Mouse (Mus musculus): ENCODE measurements around the gene Mau2. TPM values are rescaled to one million over a fixed set of nuclear protein-coding genes. Genes with fewer than 3 reads are reported as not detected.
"Not testable (repeated sequence)": the region's sequence is repeated elsewhere in the genome, so short reads cannot be mapped to it uniquely, and the experiment has no call there.

Gene Mau2
- polyA plus RNA-seq, 1 experiment from 2014 or later, result 44.7 TPM

DNA sequence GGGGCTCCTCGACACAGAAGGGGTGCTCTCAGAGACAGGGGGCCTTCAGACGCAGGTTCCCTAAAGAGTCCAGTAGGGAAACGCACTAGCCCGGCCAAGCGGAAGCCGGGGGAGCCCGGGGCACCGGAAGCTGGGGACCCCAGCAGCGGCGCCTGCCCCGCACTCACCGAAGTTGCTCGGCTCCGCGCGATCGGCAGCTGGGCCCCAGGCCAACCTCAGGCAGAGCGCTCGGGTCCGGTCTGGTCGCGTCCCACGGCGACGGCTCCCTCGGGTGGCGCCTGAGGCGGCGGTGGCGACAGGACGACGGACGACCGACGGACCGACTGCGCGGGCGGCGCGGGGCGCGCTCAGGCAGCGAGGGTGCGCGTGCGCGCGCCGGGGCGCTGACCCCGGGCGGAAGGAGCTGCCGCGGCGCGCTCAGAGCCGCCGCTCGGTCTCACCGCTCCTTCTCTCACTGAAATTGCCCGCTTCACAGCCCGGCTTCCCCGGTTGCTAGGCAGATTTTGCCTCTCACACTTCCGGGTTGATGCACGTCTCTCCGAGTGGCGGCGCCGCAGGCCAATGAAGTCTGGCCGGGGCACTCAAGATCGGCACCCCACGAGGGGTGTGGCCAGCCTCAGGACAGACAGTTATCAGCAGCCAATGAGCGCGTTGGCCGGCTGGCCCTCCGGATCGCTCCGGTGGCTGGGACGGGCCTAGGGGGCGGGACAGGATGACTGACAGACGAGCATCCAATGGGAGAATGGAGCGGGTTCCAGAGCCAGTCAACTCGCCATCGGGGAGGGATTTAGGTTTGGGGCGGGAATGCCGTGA lies 46.6 kb downstream of the Mau2 start, which contains the start of gene Gatad2a:
Gatad2a (minus strand) TSS at position 609 of the 813 bp plus-strand sequence.
- peak within 1 kb of the TSS; percentile 82 for H3K4me2 ChIP-seq
- ATAC-seq (ENCODE audit: insufficient read depth, low FRiP score, low read depth), result peak; percentile 99
- under 1% methylated on average over 85 of the region's 87 CpGs for WGBS

DNA sequence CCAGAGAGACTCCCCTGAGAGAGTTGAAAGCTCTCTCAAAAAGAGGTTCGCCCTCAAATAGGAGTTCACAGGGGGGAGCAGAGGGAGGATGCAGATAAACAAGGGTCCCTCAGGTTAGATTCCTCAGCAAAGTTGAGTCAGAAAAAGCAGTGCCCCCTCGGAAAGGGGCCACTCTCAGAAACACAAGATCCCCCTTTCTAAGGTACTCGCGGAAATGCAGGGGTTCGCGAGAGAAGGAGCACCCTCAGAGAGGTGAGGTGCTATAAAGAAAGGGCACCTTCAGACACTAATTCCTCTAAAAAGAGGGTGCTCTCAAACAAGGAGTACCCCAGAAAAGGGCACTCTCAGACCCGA lies 47.1 kb downstream of the Mau2 start:
- Histone ChIP-seq H3K9me3 (no peaks in the 10 kb centered on the region), H3K9ac (peak overlapping the region; percentile 73), H3K4me1 (peaks cover 13% of the 10 kb centered on the region), H3K36me3 (no peaks in the 10 kb centered on the region), H3K27me3 (replicated peaks) (no peaks in the 10 kb centered on the region), H3K27ac (peak overlapping the region; percentile 95), H3K4me3 (replicated peaks) (peak overlapping the region; percentile 96), H3K4me2 (peak overlapping the region; percentile 82)
- WGBS, result 0% methylated on average over 7 of the region's 7 CpGs
- no peak for ATAC-seq (ENCODE audit: insufficient read depth, low FRiP score, low read depth)

More for the DNA sequence above, 46.6 kb downstream of the Mau2 start, which contains the start of gene Gatad2a:
- Histone ChIP-seq H3K9ac (peak within 1 kb of the TSS; percentile 73), H3K9me3 (no peaks in the 10 kb centered on the region), H3K36me3 (no peaks in the 10 kb centered on the region), H3K27ac (peak within 1 kb of the TSS; percentile 96), H3K4me3 (replicated peaks) (peak within 1 kb of the TSS; percentile 96), H3K4me1 (peaks cover 14% of the 10 kb centered on the region), H3K27me3 (replicated peaks) (no peaks in the 10 kb centered on the region)

GRCm38 (mm10) chr8:69988936-69989335 lies 53.6 kb downstream of the Mau2 start:
- not testable (repeated sequence) for H3K27me3 ChIP-seq (replicated peaks); H3K4me1 ChIP-seq; H3K27ac ChIP-seq; H3K9me3 ChIP-seq; H3K4me2 ChIP-seq; H3K4me3 ChIP-seq (replicated peaks); H3K9ac ChIP-seq; ATAC-seq (ENCODE audit: insufficient read depth, low FRiP score, low read depth); H3K36me3 ChIP-seq
- 96% methylated on average over 7 of the region's 7 CpGs for WGBS

- ATAC-seq (ENCODE audit: insufficient read depth, low FRiP score, low read depth), result no peak
- H3K4me3 ChIP-seq (replicated peaks), result no peak overlapping the region
- H3K9ac ChIP-seq, result no peak overlapping the region
These were observed 54.8 kb downstream of the Mau2 start for GRCm38 (mm10) chr8:69987744-69988143.

DNA sequence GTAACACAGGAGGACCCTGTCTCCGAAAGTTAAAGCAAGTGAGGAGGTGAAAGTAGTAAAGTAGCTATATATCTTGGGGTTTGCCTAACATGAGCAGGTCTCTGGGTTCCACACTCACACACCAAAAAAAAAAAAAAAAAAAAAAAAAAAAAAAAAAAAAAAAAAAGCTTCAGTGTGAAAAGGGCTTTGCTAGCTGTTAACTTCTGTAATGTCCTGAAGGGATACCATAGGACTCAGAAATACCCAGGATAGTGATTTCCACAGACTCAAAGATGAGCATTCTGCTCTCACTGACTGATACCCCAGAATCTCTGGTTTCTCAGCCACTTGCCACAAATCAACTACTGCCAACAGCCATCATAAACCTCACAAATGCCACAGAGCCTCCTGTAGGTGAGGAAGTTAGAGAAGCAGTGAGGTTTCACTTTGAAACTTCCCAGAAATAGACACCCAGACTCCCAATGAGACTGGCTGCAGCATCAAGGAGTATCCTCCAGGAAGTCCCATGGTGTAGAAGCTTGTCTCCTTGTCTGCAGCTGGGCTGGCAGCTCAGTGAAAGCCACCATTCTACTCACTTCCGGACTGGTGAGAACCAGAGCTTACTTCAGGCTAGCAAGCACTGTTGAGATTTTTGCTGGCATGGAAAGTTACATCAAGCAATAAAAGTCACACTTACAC lies 57.5 kb downstream of the Mau2 start:
- ATAC-seq (ENCODE audit: insufficient read depth, low FRiP score, low read depth), result no peak
- H3K27me3 ChIP-seq (replicated peaks), result no peaks in the 10 kb centered on the region
- no peak overlapping the region for H3K4me2 ChIP-seq
- no peaks in the 10 kb centered on the region for H3K9me3 ChIP-seq
- H3K4me3 ChIP-seq (replicated peaks), result no peak overlapping the region
- no peak overlapping the region for H3K9ac ChIP-seq
- H3K27ac ChIP-seq, result no peak overlapping the region
- no peaks in the 10 kb centered on the region for H3K36me3 ChIP-seq
- 80% methylated on average over 2 of the region's 2 CpGs for WGBS
- H3K4me1 ChIP-seq, result no peaks in the 10 kb centered on the region

More at GRCm38 (mm10) chr8:69987744-69988143, 54.8 kb downstream of the Mau2 start:
- H3K4me2 ChIP-seq, result no peak overlapping the region
- H3K27ac ChIP-seq, result no peak overlapping the region
- H3K4me1 ChIP-seq, result no peaks in the 10 kb centered on the region
- H3K9me3 ChIP-seq, result no peaks in the 10 kb centered on the region
- no peaks in the 10 kb centered on the region for H3K36me3 ChIP-seq
- H3K27me3 ChIP-seq (replicated peaks), result no peaks in the 10 kb centered on the region

DNA sequence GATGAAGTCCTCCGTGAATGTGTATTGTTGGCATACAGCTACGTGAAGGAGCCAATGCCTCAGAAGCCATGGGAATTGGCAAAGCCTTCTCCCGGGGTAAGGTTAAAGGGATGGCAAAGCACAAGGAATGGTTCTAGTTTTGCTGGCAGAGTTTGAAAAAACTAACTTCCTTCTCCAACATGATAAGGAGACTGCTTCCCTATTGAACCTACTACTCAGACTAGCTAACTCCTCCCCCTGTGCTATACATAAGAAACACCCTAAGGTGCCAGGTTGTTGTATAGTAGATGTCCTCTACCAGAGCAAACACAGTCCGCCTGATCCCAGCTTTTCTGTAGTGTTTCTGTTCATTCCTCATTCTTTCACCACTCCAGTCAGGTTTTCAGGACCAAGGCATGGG lies 64.1 kb downstream of the Mau2 start:
- Histone ChIP-seq H3K4me1 (peaks cover 3% of the 10 kb centered on the region; the same call in 1 of the 2 replicates), H3K27me3 (replicated peaks) (no peaks in the 10 kb centered on the region), H3K27ac (no peak overlapping the region), H3K4me3 (replicated peaks) (no peak overlapping the region), H3K9ac (no peak overlapping the region), H3K4me2 (no peak overlapping the region), H3K36me3 (no peaks in the 10 kb centered on the region), H3K9me3 (no peaks in the 10 kb centered on the region)
- ATAC-seq (ENCODE audit: insufficient read depth, low FRiP score, low read depth), result no peak
- 91% methylated on average over 4 of the region's 4 CpGs for WGBS

GRCm38 (mm10) chr8:69974806-69975205 lies 67.7 kb downstream of the Mau2 start:
- no peak for ATAC-seq (ENCODE audit: insufficient read depth, low FRiP score, low read depth)
- peaks cover 33% of the 10 kb centered on the region for H3K4me1 ChIP-seq
- H3K36me3 ChIP-seq, result no peaks in the 10 kb centered on the region
- peak overlapping the region; percentile 71 for H3K27ac ChIP-seq
- H3K27me3 ChIP-seq (replicated peaks), result no peaks in the 10 kb centered on the region
- H3K4me2 ChIP-seq, result peak overlapping the region; percentile 87
- peak overlapping the region; percentile 7; the same call in 1 of the 2 replicates for H3K9ac ChIP-seq
- 38% methylated on average over 5 of the region's 5 CpGs for WGBS
- no peaks in the 10 kb centered on the region for H3K9me3 ChIP-seq
- peak overlapping the region; percentile 79 for H3K4me3 ChIP-seq (replicated peaks)

- H3K36me3 ChIP-seq, result no peaks in the 10 kb centered on the region
- under 1% methylated on average over 50 of the region's 50 CpGs for WGBS
- peak; percentile 95 for ATAC-seq (ENCODE audit: insufficient read depth, low FRiP score, low read depth)
- peak overlapping the region; percentile 84 for H3K27ac ChIP-seq
- no peaks in the 10 kb centered on the region for H3K9me3 ChIP-seq
- peak overlapping the region; percentile 79 for H3K4me3 ChIP-seq (replicated peaks)
- H3K4me2 ChIP-seq, result peak overlapping the region; percentile 87
- H3K4me1 ChIP-seq, result peaks cover 38% of the 10 kb centered on the region
- no peaks in the 10 kb centered on the region for H3K27me3 ChIP-seq (replicated peaks)
- peak overlapping the region; percentile 88 for H3K9ac ChIP-seq
These were observed 68.3 kb downstream of the Mau2 start for GRCm38 (mm10) chr8:69974194-69974614.

DNA sequence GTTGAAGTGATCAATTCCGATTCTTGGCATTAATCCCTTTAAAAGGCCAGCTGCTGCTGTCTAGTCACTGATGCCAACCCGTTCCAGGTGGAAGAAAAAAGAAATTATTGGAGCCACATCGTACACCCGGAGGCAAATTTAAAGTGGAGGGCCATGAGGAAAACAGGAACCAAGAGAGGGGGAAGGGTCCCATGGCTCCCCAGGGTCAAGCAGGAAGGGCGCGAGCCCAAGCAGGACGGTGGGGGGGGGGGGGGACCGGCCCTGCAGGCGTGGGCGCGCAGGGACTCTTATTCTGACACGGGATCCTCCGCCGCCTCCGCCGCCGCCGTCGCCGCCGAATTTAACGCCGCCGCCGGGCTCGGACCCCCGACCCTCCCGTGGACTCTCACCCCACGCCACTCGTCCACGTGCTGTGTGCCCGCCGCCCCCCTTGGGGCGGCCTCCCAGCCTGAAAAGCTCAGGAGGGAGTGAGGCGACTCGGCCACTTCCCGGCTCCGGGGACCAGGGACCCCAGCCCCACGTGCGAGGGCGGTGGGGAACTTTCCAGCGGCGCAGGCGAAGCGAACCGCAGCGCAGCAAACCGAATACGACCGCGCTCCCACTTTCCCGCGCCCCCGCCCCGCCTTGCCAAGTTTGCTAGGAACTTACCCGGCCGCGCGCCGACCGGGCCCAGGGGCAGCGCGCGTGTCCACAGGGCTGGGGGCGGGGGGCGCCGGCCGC lies 68.9 kb downstream of the Mau2 start:
- WGBS, result under 1% methylated on average over 53 of the region's 68 CpGs
- Histone ChIP-seq H3K36me3 (no peaks in the 10 kb centered on the region), H3K4me1 (peaks cover 39% of the 10 kb centered on the region), H3K4me3 (replicated peaks) (peak overlapping the region; percentile 79), H3K9ac (peak overlapping the region; percentile 88), H3K27me3 (replicated peaks) (no peaks in the 10 kb centered on the region), H3K9me3 (no peaks in the 10 kb centered on the region), H3K27ac (peak overlapping the region; percentile 84), H3K4me2 (peak overlapping the region; percentile 87)
- ATAC-seq (ENCODE audit: insufficient read depth, low FRiP score, low read depth), result peak; percentile 5; the same call in 1 of the 2 replicates

GRCm38 (mm10) chr8:69973063-69973441 lies 69.5 kb downstream of the Mau2 start:
- 9% methylated on average over 7 of the region's 7 CpGs for WGBS

GRCm38 (mm10) chr8:69970880-69971279 lies 71.7 kb downstream of the Mau2 start:
- no peak overlapping the region for H3K4me3 ChIP-seq (replicated peaks)
- H3K27ac ChIP-seq, result no peak overlapping the region; the same call in 1 of the 2 replicates
- no peaks in the 10 kb centered on the region for H3K9me3 ChIP-seq
- H3K36me3 ChIP-seq, result no peaks in the 10 kb centered on the region
- no peak overlapping the region for H3K9ac ChIP-seq
- H3K4me2 ChIP-seq, result no peak overlapping the region
- peaks cover 51% of the 10 kb centered on the region for H3K4me1 ChIP-seq
- 73% methylated on average over 2 of the region's 2 CpGs for WGBS
- no peaks in the 10 kb centered on the region for H3K27me3 ChIP-seq (replicated peaks)
- no peak for ATAC-seq (ENCODE audit: insufficient read depth, low FRiP score, low read depth)

More at GRCm38 (mm10) chr8:69973063-69973441, 69.5 kb downstream of the Mau2 start:
- ATAC-seq (ENCODE audit: insufficient read depth, low FRiP score, low read depth), result no peak
- H3K36me3 ChIP-seq, result no peaks in the 10 kb centered on the region
- H3K9me3 ChIP-seq, result no peaks in the 10 kb centered on the region
- H3K4me3 ChIP-seq (replicated peaks), result peak overlapping the region; percentile 79
- peak overlapping the region; percentile 87 for H3K4me2 ChIP-seq
- H3K4me1 ChIP-seq, result peaks cover 42% of the 10 kb centered on the region
- peak overlapping the region; percentile 88; the same call in 1 of the 2 replicates for H3K9ac ChIP-seq
- H3K27ac ChIP-seq, result peak overlapping the region; percentile 84
- H3K27me3 ChIP-seq (replicated peaks), result no peaks in the 10 kb centered on the region
